ENCODE assay signal across 20 mouse cellular contexts in the genomic region with DNA sequence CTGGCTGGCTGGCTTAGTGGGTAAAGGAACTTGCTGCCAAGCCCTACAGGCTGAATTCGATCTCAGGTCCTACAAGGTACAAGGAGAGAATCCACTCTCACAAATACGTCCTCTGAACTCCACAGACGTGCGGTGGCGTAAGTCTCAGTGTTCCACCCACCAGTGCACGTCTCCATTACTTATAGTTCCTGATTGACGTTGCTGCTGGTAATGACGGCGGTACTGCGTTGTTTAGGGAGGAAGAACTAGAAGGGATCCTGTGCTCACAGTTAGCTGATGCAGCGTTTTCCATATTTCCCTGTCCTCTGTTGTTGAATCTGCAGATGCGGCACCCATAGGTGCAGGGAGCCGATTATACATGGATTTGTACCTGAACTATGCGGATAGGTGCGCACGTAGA. TPM values are rescaled to one million over a fixed set of nuclear protein-coding genes. Genes with fewer than 3 reads are reported as not detected.
DNase-seq lines count a peak whose midpoint lies in the region; ATAC-seq and TF ChIP-seq lines count a peak whose summit lies in the region.
"Had no signal": no experiment of that assay in that cellular context is flagged by ENCODE, and none has a peak within 500 bp of the region (broad histone marks: within the 10 kb centered on the region; RNA-seq: fewer than 3 reads in every experiment).

No protein-coding gene starts in this region.

- no peak overlapping the region for H3K4me2 ChIP-seq in forebrain, postnatal 0 days (ENCODE audit: low read depth)
- H3K4me2 ChIP-seq in intestine, postnatal 0 days (replicated peaks; ENCODE audit: low read depth) = no peak overlapping the region
- no peak overlapping the region for H3K4me2 ChIP-seq in intestine, embryonic 15.5 days (replicated peaks)
- H3K4me2 ChIP-seq in stomach, embryonic 14.5 days (replicated peaks; ENCODE audit: low read depth, low read length) = no peak overlapping the region
- no peak overlapping the region for H3K4me2 ChIP-seq in stomach, postnatal 0 days (replicated peaks; ENCODE audit: low read depth)
- H3K4me2 ChIP-seq: hindbrain, embryonic 12.5 days had no signal

- no peak for ATAC-seq in forebrain, postnatal 0 days
- no peak for ATAC-seq in intestine, postnatal 0 days
- no peak for ATAC-seq in intestine, embryonic 15.5 days
- no peak for ATAC-seq in stomach, embryonic 14.5 days (ENCODE audit: insufficient number of reproducible peaks, insufficient read depth, low FRiP score, low read depth)
- ATAC-seq in stomach, postnatal 0 days (ENCODE audit: low FRiP score, low TSS enrichment) = no peak
- ATAC-seq: activated CD4-positive, CD25-positive, alpha-beta regulatory T cell, adult 4 months; forebrain, embryonic 16.5 days had no signal

- no peaks in the 10 kb centered on the region for H3K9me3 ChIP-seq in forebrain, embryonic 10.5 days
- no peaks in the 10 kb centered on the region for H3K9me3 ChIP-seq in forebrain, postnatal 0 days (ENCODE audit: low read length)
- no peaks in the 10 kb centered on the region for H3K9me3 ChIP-seq in intestine, postnatal 0 days (ENCODE audit: control insufficient read depth)
- H3K9me3 ChIP-seq in intestine, embryonic 15.5 days = no peaks in the 10 kb centered on the region
- no peaks in the 10 kb centered on the region for H3K9me3 ChIP-seq in stomach, embryonic 14.5 days (ENCODE audit: control insufficient read depth, low read depth, low read length)
- no peaks in the 10 kb centered on the region for H3K9me3 ChIP-seq in stomach, postnatal 0 days (ENCODE audit: control insufficient read depth, low read length)
- H3K9me3 ChIP-seq: hindbrain, embryonic 12.5 days had no signal

- 95% methylated on average over 16 of the region's 16 CpGs for WGBS in forebrain, embryonic 10.5 days
- 95% methylated on average over 16 of the region's 16 CpGs for WGBS in forebrain, postnatal 0 days
- 86% methylated on average over 16 of the region's 16 CpGs for WGBS in intestine, postnatal 0 days
- WGBS in intestine, embryonic 15.5 days = 91% methylated on average over 16 of the region's 16 CpGs
- 96% methylated on average over 16 of the region's 16 CpGs for WGBS in stomach, embryonic 14.5 days
- WGBS in stomach, postnatal 0 days = 91% methylated on average over 16 of the region's 16 CpGs

- peaks cover 52% of the 10 kb centered on the region for H3K4me1 ChIP-seq in forebrain, embryonic 10.5 days
- peaks cover 14% of the 10 kb centered on the region for H3K4me1 ChIP-seq in forebrain, postnatal 0 days (ENCODE audit: insufficient read depth)
- peaks cover 6% of the 10 kb centered on the region for H3K4me1 ChIP-seq in intestine, postnatal 0 days (replicated peaks; ENCODE audit: control insufficient read depth, insufficient read depth, low read length)
- peaks cover 38% of the 10 kb centered on the region for H3K4me1 ChIP-seq in intestine, embryonic 15.5 days (replicated peaks)
- peaks cover 27% of the 10 kb centered on the region for H3K4me1 ChIP-seq in stomach, embryonic 14.5 days (ENCODE audit: control insufficient read depth, insufficient read depth, low read length)
- H3K4me1 ChIP-seq in stomach, postnatal 0 days (replicated peaks; ENCODE audit: control insufficient read depth, insufficient read depth) = peaks cover 12% of the 10 kb centered on the region

- TF ChIP-seq CTCF in forebrain, postnatal 0 days (IDR thresholded peaks at IDR 0.05; ENCODE audit: low read depth) = no peak
- no peak for TF ChIP-seq CTCF in intestine, postnatal 0 days (IDR thresholded peaks at IDR 0.05; ENCODE audit: low read depth)
- no peak for TF ChIP-seq CTCF in stomach, postnatal 0 days (IDR thresholded peaks at IDR 0.05; ENCODE audit: low read depth)

- no peaks in the 10 kb centered on the region for H3K27me3 ChIP-seq in forebrain, embryonic 10.5 days (ENCODE audit: poor library complexity, severe bottlenecking)
- no peaks in the 10 kb centered on the region for H3K27me3 ChIP-seq in forebrain, postnatal 0 days (ENCODE audit: insufficient read depth, low read length)
- H3K27me3 ChIP-seq in intestine, postnatal 0 days (replicated peaks; ENCODE audit: control insufficient read depth, insufficient read depth, low read length) = no peaks in the 10 kb centered on the region
- H3K27me3 ChIP-seq in intestine, embryonic 15.5 days (replicated peaks) = no peaks in the 10 kb centered on the region
- no peaks in the 10 kb centered on the region for H3K27me3 ChIP-seq in stomach, embryonic 14.5 days (ENCODE audit: control insufficient read depth, insufficient read depth, low read length)
- no peaks in the 10 kb centered on the region for H3K27me3 ChIP-seq in stomach, postnatal 0 days (ENCODE audit: control insufficient read depth, insufficient read depth, low read length)
- H3K27me3 ChIP-seq: CH12.LX; hindbrain, embryonic 12.5 days had no signal

- H3K9ac ChIP-seq in forebrain, postnatal 0 days = no peak overlapping the region
- H3K9ac ChIP-seq in intestine, postnatal 0 days (ENCODE audit: low read depth, low read length) = no peak overlapping the region
- H3K9ac ChIP-seq in intestine, embryonic 15.5 days = no peak overlapping the region
- H3K9ac ChIP-seq in stomach, embryonic 14.5 days (replicated peaks; ENCODE audit: low read depth, low read length) = no peak overlapping the region
- no peak overlapping the region for H3K9ac ChIP-seq in stomach, postnatal 0 days (ENCODE audit: low read length)
- H3K9ac ChIP-seq: hindbrain, embryonic 12.5 days had no signal

- no peak overlapping the region for H3K4me3 ChIP-seq in forebrain, embryonic 10.5 days
- H3K4me3 ChIP-seq in forebrain, postnatal 0 days (ENCODE audit: low read depth, low read length) = no peak overlapping the region
- H3K4me3 ChIP-seq in intestine, postnatal 0 days (ENCODE audit: low read depth, low read length) = no peak overlapping the region
- no peak overlapping the region for H3K4me3 ChIP-seq in intestine, embryonic 15.5 days (replicated peaks)
- H3K4me3 ChIP-seq in stomach, embryonic 14.5 days (ENCODE audit: low read depth, low read length) = no peak overlapping the region
- H3K4me3 ChIP-seq in stomach, postnatal 0 days (ENCODE audit: low read depth, low read length) = no peak overlapping the region
- H3K4me3 ChIP-seq: hindbrain, embryonic 12.5 days had no signal

- H3K27ac ChIP-seq in forebrain, embryonic 10.5 days = peak overlapping the region; percentile 81; the same call in 1 of the 2 replicates
- H3K27ac ChIP-seq in forebrain, postnatal 0 days (ENCODE audit: low read depth, low read length) = no peak overlapping the region
- H3K27ac ChIP-seq in intestine, postnatal 0 days (ENCODE audit: low read depth, low read length) = 0 out of 2 replicates have a peak overlapping the region, but pooled peaks have one; percentile 4
- no peak overlapping the region for H3K27ac ChIP-seq in intestine, embryonic 15.5 days
- peak overlapping the region; percentile 60; the same call in 1 of the 2 replicates for H3K27ac ChIP-seq in stomach, embryonic 14.5 days (ENCODE audit: low read length)
- H3K27ac ChIP-seq in stomach, postnatal 0 days (replicated peaks) = no peak overlapping the region; the same call in 1 of the 2 replicates

- no peak for DNase-seq in forebrain, embryonic 10.5 days (ENCODE audit: extremely low spot score, low spot score)
- no peak for DNase-seq in forebrain, postnatal 0 days
- no peak for DNase-seq in stomach, postnatal 0 days (ENCODE audit: low spot score)
- DNase-seq in adrenal gland, adult 2 months = no peak
- no peak for DNase-seq in adrenal gland, postnatal 14 days
- DNase-seq: cerebellum, adult 2 months; gastrocnemius, postnatal 10 days; kidney, adult 18-20 months; lung, postnatal 14 days; midbrain, embryonic 14.5 days; right cerebral cortex, postnatal 25 days had no signal

- TF ChIP-seq EP300 in stomach, postnatal 0 days (optimal IDR thresholded peaks at IDR 0.05) = no peak

- H3K36me3 ChIP-seq in forebrain, embryonic 10.5 days (replicated peaks) = peaks cover 36% of the 10 kb centered on the region
- H3K36me3 ChIP-seq in forebrain, postnatal 0 days (ENCODE audit: insufficient read depth) = no peaks in the 10 kb centered on the region
- H3K36me3 ChIP-seq in intestine, postnatal 0 days (ENCODE audit: control insufficient read depth, insufficient read depth) = 0 out of 2 replicates have a peak, but pooled peaks cover 19% of the 10 kb centered on the region
- H3K36me3 ChIP-seq in intestine, embryonic 15.5 days = no peaks in the 10 kb centered on the region
- H3K36me3 ChIP-seq in stomach, embryonic 14.5 days (ENCODE audit: control insufficient read depth, insufficient read depth, low read length) = no peaks in the 10 kb centered on the region
- no peaks in the 10 kb centered on the region for H3K36me3 ChIP-seq in stomach, postnatal 0 days (ENCODE audit: control insufficient read depth, insufficient read depth, low read length)
- H3K36me3 ChIP-seq: hindbrain, embryonic 12.5 days had no signal

RNA-seq across cellular contexts. Expression of a gene that starts 7.2 kb away (rescaled TPM):
- 34.3 and 35.8 TPM in 2 replicates for polyA plus RNA-seq in forebrain, embryonic 10.5 days (2016; fragmentation: Nextera tagmentation; extraction: Ambion mirVana)
- 23.5 and 29.8 TPM in 2 replicates for total RNA-seq in forebrain, postnatal 0 days (2014; rRNA removed)
- polyA plus RNA-seq in forebrain, postnatal 0 days (2015; fragmentation: Nextera tagmentation; extraction: Ambion mirVana) = 14.1 and 14.8 TPM in 2 replicates
- polyA plus RNA-seq in intestine, postnatal 0 days (2015; fragmentation: Nextera tagmentation; extraction: Ambion mirVana) = 65.1 and 71.1 TPM in 2 replicates
- 56.9 and 58.2 TPM in 2 replicates for polyA plus RNA-seq in intestine, embryonic 15.5 days (2015; fragmentation: Nextera tagmentation; extraction: Ambion mirVana)
- 15.9 and 17.7 TPM in 2 replicates for polyA plus RNA-seq in stomach, embryonic 14.5 days (2014; fragmentation: Nextera tagmentation; extraction: Ambion mirVana)
- polyA plus RNA-seq in stomach, postnatal 0 days (2015; fragmentation: Nextera tagmentation; extraction: Ambion mirVana) = 21.1 and 25.8 TPM in 2 replicates
- 10 to 100 TPM; 39.4 to 47.2 TPM for total RNA-seq in adrenal gland, adult 2 months (2021)
- polyA plus RNA-seq in adrenal gland, adult 2 months (2012; rRNA removed) = 66.9 and 67.5 TPM in 2 replicates
- total RNA-seq in adrenal gland, postnatal 14 days (2021) = 48.9 and 54.8 TPM in 2 replicates

RNA-seq across cellular contexts. Expression of a gene that starts 29.2 kb away (rescaled TPM):
- 13.1 and 13.9 TPM in 2 replicates for polyA plus RNA-seq in forebrain, embryonic 10.5 days (2016; fragmentation: Nextera tagmentation; extraction: Ambion mirVana)
- 34.5 and 36.3 TPM in 2 replicates for total RNA-seq in forebrain, postnatal 0 days (2014; rRNA removed)
- 18.3 and 18.8 TPM in 2 replicates for polyA plus RNA-seq in forebrain, postnatal 0 days (2015; fragmentation: Nextera tagmentation; extraction: Ambion mirVana)
- polyA plus RNA-seq in intestine, postnatal 0 days (2015; fragmentation: Nextera tagmentation; extraction: Ambion mirVana) = 5.0 and 6.4 TPM in 2 replicates
- 18.6 and 19.8 TPM in 2 replicates for polyA plus RNA-seq in intestine, embryonic 15.5 days (2015; fragmentation: Nextera tagmentation; extraction: Ambion mirVana)
- polyA plus RNA-seq in stomach, embryonic 14.5 days (2014; fragmentation: Nextera tagmentation; extraction: Ambion mirVana) = 20.9 and 23.5 TPM in 2 replicates
- polyA plus RNA-seq in stomach, postnatal 0 days (2015; fragmentation: Nextera tagmentation; extraction: Ambion mirVana) = 10.1 and 11.5 TPM in 2 replicates
- 10 to 100 TPM; 15.1 to 28.0 TPM for total RNA-seq in adrenal gland, adult 2 months (2021)
- 47.4 and 61.7 TPM in 2 replicates for polyA plus RNA-seq in adrenal gland, adult 2 months (2012; rRNA removed)
- total RNA-seq in adrenal gland, postnatal 14 days (2021) = 18.1 and 23.5 TPM in 2 replicates

RNA-seq across cellular contexts. Expression of a gene that starts 45.5 kb away (rescaled TPM):
- polyA plus RNA-seq in forebrain, embryonic 10.5 days (2016; fragmentation: Nextera tagmentation; extraction: Ambion mirVana) = 1,454 and 1,463 TPM in 2 replicates
- total RNA-seq in forebrain, postnatal 0 days (2014; rRNA removed) = 1,794 and 2,056 TPM in 2 replicates
- 842 and 978 TPM in 2 replicates for polyA plus RNA-seq in forebrain, postnatal 0 days (2015; fragmentation: Nextera tagmentation; extraction: Ambion mirVana)
- polyA plus RNA-seq in intestine, postnatal 0 days (2015; fragmentation: Nextera tagmentation; extraction: Ambion mirVana) = 832 and 868 TPM in 2 replicates
- 1,607 and 1,644 TPM in 2 replicates for polyA plus RNA-seq in intestine, embryonic 15.5 days (2015; fragmentation: Nextera tagmentation; extraction: Ambion mirVana)
- polyA plus RNA-seq in stomach, embryonic 14.5 days (2014; fragmentation: Nextera tagmentation; extraction: Ambion mirVana) = 1,866 and 1,880 TPM in 2 replicates
- 1,317 and 1,335 TPM in 2 replicates for polyA plus RNA-seq in stomach, postnatal 0 days (2015; fragmentation: Nextera tagmentation; extraction: Ambion mirVana)
- 100 to 1,000 TPM; 758 to 884 TPM for total RNA-seq in adrenal gland, adult 2 months (2021)
- 1,163 and 1,198 TPM in 2 replicates for polyA plus RNA-seq in adrenal gland, adult 2 months (2012; rRNA removed)
- 786 and 963 TPM in 2 replicates for total RNA-seq in adrenal gland, postnatal 14 days (2021)

RNA-seq across cellular contexts. Expression of a gene that starts 47.7 kb away (rescaled TPM):
- polyA plus RNA-seq in forebrain, embryonic 10.5 days (2016; fragmentation: Nextera tagmentation; extraction: Ambion mirVana) = not detected in 2 replicates
- total RNA-seq in forebrain, postnatal 0 days (2014; rRNA removed) = not detected in 2 replicates
- not detected in 2 replicates for polyA plus RNA-seq in forebrain, postnatal 0 days (2015; fragmentation: Nextera tagmentation; extraction: Ambion mirVana)
- 0.78 and 0.98 TPM in 2 replicates for polyA plus RNA-seq in intestine, postnatal 0 days (2015; fragmentation: Nextera tagmentation; extraction: Ambion mirVana)
- 2.1 and 2.9 TPM in 2 replicates for polyA plus RNA-seq in intestine, embryonic 15.5 days (2015; fragmentation: Nextera tagmentation; extraction: Ambion mirVana)
- 16.7 and 20.2 TPM in 2 replicates for polyA plus RNA-seq in stomach, embryonic 14.5 days (2014; fragmentation: Nextera tagmentation; extraction: Ambion mirVana)
- 464 and 489 TPM in 2 replicates for polyA plus RNA-seq in stomach, postnatal 0 days (2015; fragmentation: Nextera tagmentation; extraction: Ambion mirVana)
- total RNA-seq in adrenal gland, adult 2 months (2021) = not detected
- 7.6 TPM in 1 of 2 replicates, not detected in the other for polyA plus RNA-seq in adrenal gland, adult 2 months (2012; rRNA removed)
- total RNA-seq in adrenal gland, postnatal 14 days (2021) = not detected in 2 replicates
- total RNA-seq: CH12.LX; gastrocnemius, postnatal 10 days; layer of hippocampus, adult 18-20 months; left cerebral cortex, adult 18-20 months had no signal
- polyA plus RNA-seq: activated CD4-positive, CD25-positive, alpha-beta regulatory T cell, adult 4 months; cerebellum, adult 2 months; forebrain, embryonic 16.5 days; hindbrain, embryonic 12.5 days; midbrain, embryonic 14.5 days had no signal

RNA-seq across cellular contexts. Expression of a gene that starts 51.3 kb away (rescaled TPM):
- polyA plus RNA-seq in forebrain, embryonic 10.5 days (2016; fragmentation: Nextera tagmentation; extraction: Ambion mirVana) = 64.9 and 66.1 TPM in 2 replicates
- 51.9 and 74.4 TPM in 2 replicates for total RNA-seq in forebrain, postnatal 0 days (2014; rRNA removed)
- 19.4 and 22.4 TPM in 2 replicates for polyA plus RNA-seq in forebrain, postnatal 0 days (2015; fragmentation: Nextera tagmentation; extraction: Ambion mirVana)
- 9.3 and 9.6 TPM in 2 replicates for polyA plus RNA-seq in intestine, postnatal 0 days (2015; fragmentation: Nextera tagmentation; extraction: Ambion mirVana)
- 31.8 and 34.7 TPM in 2 replicates for polyA plus RNA-seq in intestine, embryonic 15.5 days (2015; fragmentation: Nextera tagmentation; extraction: Ambion mirVana)
- polyA plus RNA-seq in stomach, embryonic 14.5 days (2014; fragmentation: Nextera tagmentation; extraction: Ambion mirVana) = 42.3 TPM in 2 replicates
- 11.2 and 11.7 TPM in 2 replicates for polyA plus RNA-seq in stomach, postnatal 0 days (2015; fragmentation: Nextera tagmentation; extraction: Ambion mirVana)
- 10 to 100 TPM; 48.6 to 51.1 TPM for total RNA-seq in adrenal gland, adult 2 months (2021)
- 41.2 and 49.4 TPM in 2 replicates for polyA plus RNA-seq in adrenal gland, adult 2 months (2012; rRNA removed)
- total RNA-seq in adrenal gland, postnatal 14 days (2021) = 59.7 and 60.4 TPM in 2 replicates

Comparison
In these comparisons a context has a peak if more than half of its experiments do, and no peak if none do; other contexts are left out.
1. H3K27ac ChIP-seq: peak in forebrain, embryonic 10.5 days (single experiment), intestine, postnatal 0 days (single experiment) and stomach, embryonic 14.5 days (single experiment); none in forebrain, postnatal 0 days (single experiment), intestine, embryonic 15.5 days (single experiment) and stomach, postnatal 0 days (single experiment).